Mouse (Mus musculus): Measurements from ENCODE around the gene Sgpl1. TPM values are rescaled to one million over a fixed set of nuclear protein-coding genes. Genes with fewer than 3 reads are reported as not detected.

The Sgpl1 gene
- polyA plus RNA-seq, 1 experiment from 2014 or later, result 64.3 TPM

DNA sequence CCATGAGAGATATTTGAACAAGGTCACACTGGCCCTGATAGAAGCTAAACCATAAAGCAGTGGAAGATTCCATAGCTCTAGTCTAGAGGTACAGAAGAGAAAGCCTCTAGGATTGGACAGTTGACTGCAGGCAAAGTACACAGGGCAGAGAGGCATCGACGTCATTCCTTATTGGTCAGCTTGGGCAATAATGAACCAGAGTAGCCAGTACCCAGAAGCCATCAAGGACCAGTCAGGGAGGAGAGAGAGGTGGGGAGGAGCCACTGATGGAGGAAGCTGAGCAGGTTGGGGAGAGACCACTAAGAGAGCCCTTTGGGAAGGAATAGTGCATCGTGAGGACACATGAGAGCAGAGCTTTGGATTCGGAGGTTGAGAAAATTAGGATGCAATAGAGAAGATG, 30.2 kb upstream of the Sgpl1 start:
- Histone ChIP-seq H3K9me3 (ENCODE audit: control insufficient read depth, low read length) (no peaks in the 10 kb centered on the region), H3K27ac (replicated peaks; ENCODE audit: low read depth, low read length) (no peak overlapping the region), H3K4me1 (ENCODE audit: control insufficient read depth, insufficient read depth, low read length) (peaks cover 4% of the 10 kb centered on the region; the same call in 1 of the 2 replicates), H3K36me3 (ENCODE audit: control insufficient read depth, insufficient read depth, low read length) (no peaks in the 10 kb centered on the region), H3K9ac (ENCODE audit: low read depth, low read length) (no peak overlapping the region), H3K4me3 (ENCODE audit: low read depth, low read length) (no peak overlapping the region), H3K4me2 (ENCODE audit: low read depth, low read length) (no peak overlapping the region), H3K27me3 (replicated peaks; ENCODE audit: control insufficient read depth, insufficient read depth, low read length) (no peaks in the 10 kb centered on the region; the same call in 1 of the 2 replicates)
- WGBS, result 68% methylated on average over 4 of the region's 4 CpGs
- DNase-seq (ENCODE audit: low spot score) (no peak), ATAC-seq (ENCODE audit: low read depth) (no peak)

DNA sequence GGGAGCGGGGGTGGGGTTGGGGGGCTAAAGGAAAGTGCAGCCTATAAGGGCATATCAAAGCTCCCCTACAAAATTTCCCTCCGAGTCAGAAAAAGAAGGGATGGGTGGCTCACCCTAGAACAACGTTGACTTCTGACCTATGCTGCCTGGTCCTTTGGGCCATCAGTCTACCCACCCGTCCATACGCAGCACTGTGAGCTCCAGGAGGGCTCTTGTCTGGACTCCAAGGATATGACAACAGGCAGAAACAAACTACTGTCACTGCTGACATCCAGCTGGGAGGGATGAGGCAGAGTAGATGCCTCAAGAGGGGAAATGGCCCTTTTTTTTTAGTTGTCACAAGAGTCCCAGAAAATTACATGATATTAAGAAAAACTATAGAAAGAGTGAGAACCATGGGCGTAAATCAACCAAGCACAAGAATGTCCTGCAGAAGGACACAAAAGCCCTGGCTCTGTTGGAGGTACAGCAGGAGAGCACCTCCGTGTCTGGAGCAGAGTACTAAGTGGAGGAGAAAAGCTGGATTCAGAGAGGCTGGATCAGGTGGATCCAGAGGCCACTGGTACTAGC, 28.8 kb upstream of the Sgpl1 start:
- DNase-seq (ENCODE audit: low spot score), result no peak
- ATAC-seq (ENCODE audit: low read depth), result no peak
- H3K4me1 ChIP-seq (ENCODE audit: control insufficient read depth, insufficient read depth, low read length), result peaks cover 4% of the 10 kb centered on the region; the same call in 1 of the 2 replicates
- 50% methylated on average over 7 of the region's 7 CpGs for whole genome bisulfite sequencing
- no peak overlapping the region for H3K4me3 ChIP-seq (ENCODE audit: low read depth, low read length)
- H3K9ac ChIP-seq (ENCODE audit: low read depth, low read length), result no peak overlapping the region
- H3K9me3 ChIP-seq (ENCODE audit: control insufficient read depth, low read length), result no peaks in the 10 kb centered on the region
- no peak overlapping the region for H3K27ac ChIP-seq (replicated peaks; ENCODE audit: low read depth, low read length)
- H3K4me2 ChIP-seq (ENCODE audit: low read depth, low read length), result peak overlapping the region; percentile 18; the same call in 1 of the 2 replicates
- H3K27me3 ChIP-seq (replicated peaks; ENCODE audit: control insufficient read depth, insufficient read depth, low read length), result no peaks in the 10 kb centered on the region; the same call in 1 of the 2 replicates
- no peaks in the 10 kb centered on the region for H3K36me3 ChIP-seq (ENCODE audit: control insufficient read depth, insufficient read depth, low read length)

GRCm38 (mm10) chr10:61175442-61176204, 28.1 kb upstream of the Sgpl1 start:
- Histone ChIP-seq H3K4me1 (ENCODE audit: control insufficient read depth, insufficient read depth, low read length) (peaks cover 4% of the 10 kb centered on the region; the same call in 1 of the 2 replicates), H3K9ac (ENCODE audit: low read depth, low read length) (no peak overlapping the region), H3K9me3 (ENCODE audit: control insufficient read depth, low read length) (no peaks in the 10 kb centered on the region), H3K27ac (replicated peaks; ENCODE audit: low read depth, low read length) (no peak overlapping the region), H3K4me3 (ENCODE audit: low read depth, low read length) (no peak overlapping the region), H3K4me2 (ENCODE audit: low read depth, low read length) (peak overlapping the region; percentile 18; the same call in 1 of the 2 replicates), H3K36me3 (ENCODE audit: control insufficient read depth, insufficient read depth, low read length) (no peaks in the 10 kb centered on the region), H3K27me3 (replicated peaks; ENCODE audit: control insufficient read depth, insufficient read depth, low read length) (no peaks in the 10 kb centered on the region; the same call in 1 of the 2 replicates)
- ATAC-seq (ENCODE audit: low read depth) (peak; percentile 63; the same call in 1 of the 2 replicates), DNase-seq (ENCODE audit: low spot score) (peak; percentile 60)
- 15% methylated on average over 21 of the region's 24 CpGs for WGBS

DNA sequence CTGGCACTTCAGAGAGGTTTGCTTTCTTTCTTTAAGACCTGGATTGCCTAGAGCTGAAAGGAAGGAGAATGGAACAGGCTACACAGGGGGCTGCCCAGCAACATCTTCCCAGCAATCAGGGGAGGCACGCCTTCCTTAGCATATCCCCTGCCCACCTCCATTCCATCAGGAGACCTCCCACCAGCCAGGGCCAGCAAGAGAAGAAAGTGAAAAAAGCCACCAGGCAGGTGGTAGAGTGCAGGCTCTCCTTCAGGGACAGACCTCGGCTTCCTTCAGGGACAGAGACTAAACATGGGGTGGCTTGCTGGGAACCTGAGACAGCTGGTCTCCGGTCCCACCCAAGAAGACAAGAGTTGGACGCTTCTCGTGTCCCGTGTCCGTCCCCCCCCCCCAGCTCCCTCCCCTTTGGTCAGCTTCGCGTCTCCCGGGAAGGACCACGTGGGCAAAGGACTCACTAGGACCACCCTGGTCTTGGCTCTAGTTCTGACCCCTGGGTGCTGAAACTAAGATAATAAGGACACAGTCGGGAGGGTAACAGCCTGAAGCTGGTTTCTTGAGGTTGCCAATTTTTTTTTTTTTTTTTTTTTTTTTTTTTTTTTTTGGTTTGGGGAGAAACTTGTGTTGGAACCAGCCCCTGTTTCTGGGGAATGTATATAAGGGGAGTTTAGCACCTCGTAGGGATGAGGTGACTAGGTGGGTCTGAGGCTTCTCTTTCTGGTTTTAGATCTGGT, 27.4 kb upstream of the Sgpl1 start:
- H3K4me3 ChIP-seq (ENCODE audit: low read depth, low read length), result no peak overlapping the region
- ATAC-seq (ENCODE audit: low read depth) (no peak), DNase-seq (ENCODE audit: low spot score) (no peak)
- no peak overlapping the region for H3K27ac ChIP-seq (replicated peaks; ENCODE audit: low read depth, low read length)
- no peaks in the 10 kb centered on the region for H3K9me3 ChIP-seq (ENCODE audit: control insufficient read depth, low read length)
- H3K9ac ChIP-seq (ENCODE audit: low read depth, low read length), result no peak overlapping the region
- 41% methylated on average over 13 of the region's 13 CpGs for WGBS
- no peak overlapping the region for H3K4me2 ChIP-seq (ENCODE audit: low read depth, low read length)
- H3K36me3 ChIP-seq (ENCODE audit: control insufficient read depth, insufficient read depth, low read length), result no peaks in the 10 kb centered on the region
- no peaks in the 10 kb centered on the region; the same call in 1 of the 2 replicates for H3K27me3 ChIP-seq (replicated peaks; ENCODE audit: control insufficient read depth, insufficient read depth, low read length)
- H3K4me1 ChIP-seq (ENCODE audit: control insufficient read depth, insufficient read depth, low read length), result peaks cover 4% of the 10 kb centered on the region; the same call in 1 of the 2 replicates

- Histone ChIP-seq H3K27ac (replicated peaks; ENCODE audit: low read depth, low read length) (no peak overlapping the region), H3K4me3 (ENCODE audit: low read depth, low read length) (no peak overlapping the region), H3K27me3 (replicated peaks; ENCODE audit: control insufficient read depth, insufficient read depth, low read length) (no peaks in the 10 kb centered on the region; the same call in 1 of the 2 replicates), H3K4me2 (ENCODE audit: low read depth, low read length) (no peak overlapping the region), H3K36me3 (ENCODE audit: control insufficient read depth, insufficient read depth, low read length) (no peaks in the 10 kb centered on the region), H3K9ac (ENCODE audit: low read depth, low read length) (no peak overlapping the region), H3K9me3 (ENCODE audit: control insufficient read depth, low read length) (no peaks in the 10 kb centered on the region), H3K4me1 (ENCODE audit: control insufficient read depth, insufficient read depth, low read length) (peaks cover 4% of the 10 kb centered on the region; the same call in 1 of the 2 replicates)
- ATAC-seq (ENCODE audit: low read depth), result no peak
- DNase-seq (ENCODE audit: low spot score), result no peak
- WGBS, result 78% methylated on average over 4 of the region's 4 CpGs
Observed at GRCm38 (mm10) chr10:61172496-61172895, 25.0 kb upstream of the Sgpl1 start.

DNA sequence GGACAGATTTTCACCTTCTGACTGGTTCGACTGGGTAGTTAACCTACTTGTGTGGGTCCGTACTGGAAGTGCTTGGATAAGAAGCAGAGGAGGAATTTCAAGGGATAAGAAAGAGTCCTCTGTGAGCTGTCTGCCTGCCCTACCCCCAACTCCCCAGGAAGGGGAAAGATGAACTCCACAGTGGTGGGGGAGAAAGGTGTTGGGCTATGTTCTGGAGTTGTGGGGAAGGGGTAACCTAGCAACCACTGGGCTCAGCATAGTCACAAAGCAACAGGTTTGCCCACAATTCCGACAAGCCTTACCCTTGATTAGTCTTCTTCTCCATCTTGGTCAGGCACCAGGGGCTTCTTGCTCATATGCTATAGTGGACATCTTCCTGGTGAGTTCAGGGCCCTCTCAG, 24.2 kb upstream of the Sgpl1 start, which contains the start of gene Tbata:
Gene Tbata (plus strand): TSS at position 301 of the 400 bp plus-strand sequence.
- ATAC-seq (ENCODE audit: low read depth) (no peak), DNase-seq (ENCODE audit: low spot score) (no peak)
- Histone ChIP-seq H3K9ac (ENCODE audit: low read depth, low read length) (no peak within 1 kb of the TSS), H3K27ac (replicated peaks; ENCODE audit: low read depth, low read length) (no peak within 1 kb of the TSS), H3K4me3 (ENCODE audit: low read depth, low read length) (no peak within 1 kb of the TSS), H3K4me2 (ENCODE audit: low read depth, low read length) (no peak within 1 kb of the TSS), H3K4me1 (ENCODE audit: control insufficient read depth, insufficient read depth, low read length) (peaks cover 4% of the 10 kb centered on the region; the same call in 1 of the 2 replicates), H3K36me3 (ENCODE audit: control insufficient read depth, insufficient read depth, low read length) (no peaks in the 10 kb centered on the region), H3K27me3 (replicated peaks; ENCODE audit: control insufficient read depth, insufficient read depth, low read length) (no peaks in the 10 kb centered on the region; the same call in 1 of the 2 replicates), H3K9me3 (ENCODE audit: control insufficient read depth, low read length) (no peaks in the 10 kb centered on the region)
- 64% methylated on average over 3 of the region's 3 CpGs for WGBS

DNA sequence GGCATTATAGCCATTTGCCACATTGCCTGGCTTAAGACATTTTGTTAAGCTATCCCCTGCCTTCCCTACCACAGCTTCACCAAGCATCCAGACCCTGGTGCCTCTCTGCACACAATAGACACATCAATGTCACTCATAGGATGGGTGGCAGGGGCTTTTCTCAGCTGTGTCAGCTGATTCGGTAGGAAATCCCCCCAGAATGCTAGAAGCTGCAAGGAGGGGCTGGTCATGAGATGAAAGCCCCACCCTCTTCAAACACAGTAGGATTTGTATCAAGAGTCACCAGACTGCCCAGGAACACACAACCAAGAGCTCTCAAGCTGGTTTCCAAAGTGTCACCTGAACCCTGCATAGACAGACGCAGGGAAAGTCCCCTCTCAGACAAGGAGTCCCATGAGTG, 20.9 kb upstream of the Sgpl1 start:
- H3K36me3 ChIP-seq (ENCODE audit: control insufficient read depth, insufficient read depth, low read length), result no peaks in the 10 kb centered on the region
- H3K27me3 ChIP-seq (replicated peaks; ENCODE audit: control insufficient read depth, insufficient read depth, low read length), result no peaks in the 10 kb centered on the region
- no peak overlapping the region for H3K27ac ChIP-seq (replicated peaks; ENCODE audit: low read depth, low read length)
- H3K4me1 ChIP-seq (ENCODE audit: control insufficient read depth, insufficient read depth, low read length), result no peaks in the 10 kb centered on the region
- H3K9me3 ChIP-seq (ENCODE audit: control insufficient read depth, low read length), result no peaks in the 10 kb centered on the region
- DNase-seq (ENCODE audit: low spot score) (no peak), ATAC-seq (ENCODE audit: low read depth) (no peak)
- no peak overlapping the region for H3K4me2 ChIP-seq (ENCODE audit: low read depth, low read length)
- WGBS, result 54% methylated on average over 2 of the region's 2 CpGs
- H3K9ac ChIP-seq (ENCODE audit: low read depth, low read length), result no peak overlapping the region
- no peak overlapping the region for H3K4me3 ChIP-seq (ENCODE audit: low read depth, low read length)

DNA sequence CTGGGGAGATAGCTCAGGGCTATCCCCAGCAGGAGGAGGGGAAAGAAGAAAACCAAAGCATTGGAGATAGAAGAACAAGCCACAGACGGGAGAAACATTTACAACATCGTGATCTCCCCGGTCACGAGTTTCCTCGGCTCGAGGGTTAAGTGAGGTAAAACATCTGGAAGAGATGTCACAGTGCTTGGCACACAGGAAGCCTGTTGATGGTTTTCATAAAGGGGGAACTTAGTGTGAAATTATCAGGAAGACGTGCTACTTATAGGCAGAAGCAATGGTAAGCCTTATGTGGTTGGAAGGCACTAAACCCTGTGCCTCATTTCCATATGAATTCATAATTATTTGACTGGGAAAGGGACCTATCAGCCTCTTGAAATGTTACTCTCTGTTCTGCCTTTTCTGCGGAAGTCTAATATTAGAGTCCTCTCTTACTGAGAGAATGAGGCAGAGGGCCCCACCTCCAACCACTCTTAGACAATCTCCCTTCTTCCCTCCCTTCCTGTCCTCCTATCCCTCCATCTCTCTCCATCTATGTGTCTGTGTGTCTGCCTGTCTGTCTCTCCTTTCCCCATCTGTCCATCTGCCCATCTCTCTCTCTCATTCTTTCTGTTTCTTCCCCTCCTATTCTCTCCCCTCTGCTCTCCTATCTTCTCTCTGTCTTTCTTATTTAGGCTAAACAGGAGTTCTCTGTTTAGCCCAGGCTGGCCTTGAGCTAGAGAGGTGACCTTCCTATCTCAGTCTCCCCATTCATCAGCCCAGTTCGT, 20.0 kb upstream of the Sgpl1 start:
- H3K4me1 ChIP-seq (ENCODE audit: control insufficient read depth, insufficient read depth, low read length), result no peaks in the 10 kb centered on the region
- no peaks in the 10 kb centered on the region for H3K27me3 ChIP-seq (replicated peaks; ENCODE audit: control insufficient read depth, insufficient read depth, low read length)
- no peak overlapping the region for H3K9ac ChIP-seq (ENCODE audit: low read depth, low read length)
- no peak overlapping the region for H3K4me2 ChIP-seq (ENCODE audit: low read depth, low read length)
- DNase-seq (ENCODE audit: low spot score) (peak; percentile 35), ATAC-seq (ENCODE audit: low read depth) (no peak)
- no peak overlapping the region for H3K27ac ChIP-seq (replicated peaks; ENCODE audit: low read depth, low read length)
- H3K4me3 ChIP-seq (ENCODE audit: low read depth, low read length), result no peak overlapping the region
- no peaks in the 10 kb centered on the region for H3K36me3 ChIP-seq (ENCODE audit: control insufficient read depth, insufficient read depth, low read length)
- no peaks in the 10 kb centered on the region for H3K9me3 ChIP-seq (ENCODE audit: control insufficient read depth, low read length)
- 33% methylated on average over 9 of the region's 9 CpGs for WGBS
